Mouse (Mus musculus) brain, embryonic 14.5 days (tissue): ENCODE measurements around the gene Zfp874a.
"Not testable (repeated sequence)": the region's sequence is repeated elsewhere in the genome, so short reads cannot be mapped to it uniquely, and the experiment has no call there.

Source experiments
- CTCF ChIP-seq: fragments of 200-500 bp; IDR thresholded peaks from 2 replicates; pipeline ENCODE4 v1.5.1; 2012; ENCODE audit warnings: inconsistent platforms, mild to moderate bottlenecking, moderate library complexity, borderline replicate concordance; ENCODE audit not compliant: insufficient read depth, insufficient read length; ENCODE audit errors: extremely low read depth
- POLR2A ChIP-seq: fragments of 200-500 bp; IDR thresholded peaks from 2 replicates; pipeline ENCODE4 v1.6.1; 2012; ENCODE audit warnings: mild to moderate bottlenecking, inconsistent platforms, borderline replicate concordance; ENCODE audit not compliant: poor library complexity, insufficient read depth, insufficient read length, severe bottlenecking; ENCODE audit errors: extremely low read depth

DNA sequence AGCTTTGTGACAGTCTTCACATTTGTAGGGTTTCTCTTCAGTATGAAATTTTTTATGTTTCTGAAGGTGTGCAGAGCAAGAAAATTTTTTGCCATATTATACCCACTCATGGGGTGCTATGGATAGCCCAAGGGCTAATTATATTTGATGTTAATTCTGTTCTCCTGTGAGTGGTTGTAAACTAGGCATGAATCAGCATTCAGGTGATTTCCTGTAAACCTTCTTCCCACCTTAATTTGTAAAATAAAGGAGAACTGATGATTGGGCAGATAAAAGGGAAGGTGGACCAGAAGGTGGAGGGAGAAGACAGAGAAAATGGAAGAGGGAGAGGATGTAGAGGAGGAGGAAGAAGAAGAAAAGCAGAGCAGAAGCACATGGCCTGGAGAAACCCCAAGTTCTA lies 25.7 kb downstream of the Zfp874a start:
- TF ChIP-seq CTCF, POLR2A: not testable (repeated sequence)
